Mouse (Mus musculus) MEL (cell line): ENCODE data around the gene Gm10944. TPM values are rescaled to one million over a fixed set of nuclear protein-coding genes. Genes with fewer than 3 reads are reported as not detected.

ENCODE experiments used
- DNase-seq: peaks from one replicate; pipeline ENCODE4 v3.0.0; 2011; ENCODE audit warnings: low read depth, low spot score
- H3K27ac ChIP-seq: 2 replicates; pipeline ENCODE4 v1.5.1; 2012; ENCODE audit warnings: low read depth, mild to moderate bottlenecking, control low read depth, low read length, moderate library complexity; ENCODE audit not compliant: control insufficient read depth
- H3K27me3 ChIP-seq, 2 experiments: fragments of 150-350 bp in 1 of 2; sonication (generic) in 1 of 2; 2 replicates each; pipeline ENCODE4 v1.6.1; 2012; ENCODE audit warnings: low read length in 2 of 2, mild to moderate bottlenecking in 2 of 2, improper control_type of control experiment in 1 of 2, moderate library complexity in 1 of 2; ENCODE audit not compliant: insufficient read depth in 2 of 2, control insufficient read depth in 1 of 2
- H3K36me3 ChIP-seq, 2 experiments: 2 replicates each; pipeline ENCODE4 v1.6.1; 2012 to 2014; ENCODE audit warnings: low read length in 2 of 2, improper control_type of control experiment in 1 of 2, inconsistent platforms in 1 of 2, mild to moderate bottlenecking in 1 of 2; ENCODE audit not compliant: insufficient read depth in 2 of 2, control insufficient read depth in 1 of 2
- H3K4me1 ChIP-seq, 2 experiments: fragments of 150-350 bp in 1 of 2; sonication (generic) in 1 of 2; 2 replicates each; pipeline ENCODE4 v1.6.1; 2012; ENCODE audit warnings: low read length in 2 of 2, improper control_type of control experiment in 1 of 2, mild to moderate bottlenecking in 1 of 2; ENCODE audit not compliant: insufficient read depth in 2 of 2, control insufficient read depth in 1 of 2
- H3K4me3 ChIP-seq, 2 experiments: fragments of 150-350 bp in 1 of 2; sonication (generic) in 1 of 2; 2 replicates each; pipeline ENCODE4 v1.5.1; 2012; ENCODE audit warnings: low read depth in 2 of 2, low read length in 2 of 2, mild to moderate bottlenecking in 2 of 2, moderate library complexity in 2 of 2, control low read depth in 1 of 2, improper control_type of control experiment in 1 of 2; ENCODE audit not compliant: control insufficient read depth in 1 of 2, insufficient read depth in 1 of 2
- H3K79me2 ChIP-seq: 2 replicates; pipeline ENCODE4 v1.6.1; 2012; ENCODE audit warnings: mild to moderate bottlenecking, low read length, moderate library complexity; ENCODE audit not compliant: control insufficient read depth, poor library complexity, insufficient read depth
- H3K9ac ChIP-seq: 2 replicates; pipeline ENCODE4 v1.6.1; 2012; ENCODE audit warnings: low read depth, mild to moderate bottlenecking, control low read depth, low read length, moderate library complexity; ENCODE audit not compliant: control insufficient read depth, poor library complexity, severe bottlenecking
- H3K9me3 ChIP-seq: fragments of 150-350 bp; sonication (generic); replicated peaks from 2 replicates; pipeline ENCODE4 v1.6.1; 2012; ENCODE audit warnings: mild to moderate bottlenecking, low read length, improper control_type of control experiment, moderate library complexity; ENCODE audit not compliant: insufficient read depth
- CHD1 ChIP-seq: IDR thresholded peaks from 2 replicates; pipeline ENCODE4 v1.6.1; 2012; ENCODE audit warnings: low read depth, mild to moderate bottlenecking, inconsistent platforms, low read length, improper control_type of control experiment
- CTCF ChIP-seq, 3 experiments: IDR thresholded peaks in 2 of 3; conservative IDR thresholded peaks in 1 of 3; 2 replicates each; pipeline ENCODE4 v1.5.1; 2011 to 2012; ENCODE audit warnings: low read length in 3 of 3, low read depth in 2 of 3, mild to moderate bottlenecking in 2 of 3, improper control_type of control experiment in 1 of 3, inconsistent platforms in 1 of 3, mixed read lengths in 1 of 3, moderate library complexity in 1 of 3; ENCODE audit not compliant: control insufficient read depth in 1 of 3, insufficient read depth in 1 of 3, poor library complexity in 1 of 3, severe bottlenecking in 1 of 3
- ELF1 ChIP-seq: IDR thresholded peaks from 2 replicates; pipeline ENCODE4 v1.6.1; 2014; ENCODE audit warnings: low read depth, mild to moderate bottlenecking, inconsistent platforms, low read length, improper control_type of control experiment, moderate library complexity
- EP300 ChIP-seq, 2 experiments: IDR thresholded peaks; 2 replicates each; pipeline ENCODE4 v1.6.1; 2011; ENCODE audit warnings: improper control_type of control experiment in 2 of 2, low read length in 2 of 2, low read depth in 1 of 2, mild to moderate bottlenecking in 1 of 2
- GABPA ChIP-seq: IDR thresholded peaks from 2 replicates; pipeline ENCODE4 v1.6.1; 2012; ENCODE audit warnings: low read depth, mild to moderate bottlenecking, inconsistent platforms, low read length, improper control_type of control experiment, moderate library complexity
- JUND ChIP-seq: IDR thresholded peaks from 2 replicates; pipeline ENCODE4 v1.6.1; 2011; ENCODE audit warnings: low read depth, mild to moderate bottlenecking, improper control_type of control experiment, low read length
- MXI1 ChIP-seq: IDR thresholded peaks from 2 replicates; pipeline ENCODE4 v1.6.1; 2011; ENCODE audit warnings: mild to moderate bottlenecking, low read depth, low read length, improper control_type of control experiment
- MYB ChIP-seq: IDR thresholded peaks from 2 replicates; pipeline ENCODE4 v1.6.1; 2011; ENCODE audit warnings: mild to moderate bottlenecking, low read depth, low read length, improper control_type of control experiment
- POLR2AphosphoS2 ChIP-seq: IDR thresholded peaks from 2 replicates; pipeline ENCODE4 v1.6.1; 2011; ENCODE audit warnings: low read length, improper control_type of control experiment
- RAD21 ChIP-seq: IDR thresholded peaks from 2 replicates; pipeline ENCODE4 v1.6.1; 2011; ENCODE audit warnings: mild to moderate bottlenecking, low read depth, low read length, improper control_type of control experiment
- TAL1 ChIP-seq: IDR thresholded peaks from 2 replicates; pipeline ENCODE4 v1.6.1; 2012; ENCODE audit warnings: mild to moderate bottlenecking, inconsistent platforms, low read length, moderate library complexity, mixed read lengths
- TBP ChIP-seq: IDR thresholded peaks from 2 replicates; pipeline ENCODE4 v1.8.0; 2011; ENCODE audit warnings: low read depth, low read length, improper control_type of control experiment
- TCF12 ChIP-seq: IDR thresholded peaks from 2 replicates; pipeline ENCODE4 v1.6.1; 2014; ENCODE audit warnings: low read depth, mild to moderate bottlenecking, inconsistent platforms, low read length, improper control_type of control experiment, moderate library complexity
- USF2 ChIP-seq, 2 experiments: IDR thresholded peaks; 2 replicates each; pipeline ENCODE4 v1.6.1; 2011 to 2012; ENCODE audit warnings: improper control_type of control experiment in 2 of 2, low read length in 2 of 2, borderline replicate concordance in 1 of 2, inconsistent platforms in 1 of 2, low read depth in 1 of 2, mild to moderate bottlenecking in 1 of 2; ENCODE audit not compliant: insufficient read depth in 1 of 2
- ZC3H11A ChIP-seq: IDR thresholded peaks from 2 replicates; pipeline ENCODE4 v1.6.1; 2012; ENCODE audit warnings: low read depth, mild to moderate bottlenecking, inconsistent platforms, low read length, improper control_type of control experiment
- ZKSCAN1 ChIP-seq: IDR thresholded peaks from 2 replicates; pipeline ENCODE4 v1.6.1; 2012; ENCODE audit warnings: low read depth, mild to moderate bottlenecking, inconsistent platforms, low read length, improper control_type of control experiment, moderate library complexity
- ZMIZ1 ChIP-seq: IDR thresholded peaks from 2 replicates; pipeline ENCODE4 v1.6.1; 2012; ENCODE audit warnings: low read depth, mild to moderate bottlenecking, inconsistent platforms, low read length, improper control_type of control experiment, moderate library complexity
- polyA plus RNA-seq, 2 experiments: library from polyadenylated mRNA; stranded (reverse) in 1 of 2; unstranded in 1 of 2; fragments of >175 nt in 1 of 2; fragments of >200 nt in 1 of 2; gene quantifications; 2 replicates each; pipeline versions ENCODE4 v1.2.1 to v1.2.4; 2012; ENCODE audit warnings: low replicate concordance in 2 of 2, low read depth in 1 of 2; ENCODE audit not compliant: insufficient read length in 2 of 2, insufficient read depth in 1 of 2, missing spikeins in 1 of 2
- total RNA-seq: library from RNA; depleted of rRNA; stranded (reverse); fragments of 300-350 nt; gene quantifications from 2 replicates; pipeline ENCODE4 v1.2.3, GENCODE M21; 2012; rRNA removed

Gene Gm10944
- not detected in 2 replicates for total RNA-seq
- polyA plus RNA-seq, result not detected

- Histone ChIP-seq H3K79me2 (no peaks in the 10 kb centered on the region), H3K27ac (no peak within 1 kb of the TSS), H3K9ac (no peak within 1 kb of the TSS), H3K9me3 (no peaks in the 10 kb centered on the region), H3K36me3 (no peaks in the 10 kb centered on the region), H3K4me1 (no peaks in the 10 kb centered on the region), H3K27me3 (no peaks in the 10 kb centered on the region), H3K4me3 (no peak within 1 kb of the TSS)
- no peak for DNase-seq
- TF ChIP-seq CHD1 (no peak), GABPA (no peak), TBP (no peak), JUND (no peak), ZMIZ1 (no peak), RAD21 (no peak), POLR2AphosphoS2 (no peak), TAL1 (no peak), ELF1 (no peak), TCF12 (no peak), USF2 (IDR thresholded peaks at IDR 0.05; ENCODE audit: borderline replicate concordance in 1 of 2, insufficient read depth in 1 of 2, low read depth in 1 of 2, low read length in 2 of 2) (no peak), MYB (no peak), ZKSCAN1 (no peak)
These were observed at the start of gene Gm10944 for GRCm38 (mm10) chr10:10681048-10681447. TSS of gene Gm10944 (plus strand) at chr10:10681348.

- TF ChIP-seq ZC3H11A, result no peak
- TF ChIP-seq EP300 (IDR thresholded peaks at IDR 0.05; ENCODE audit: low read depth in 1 of 2, low read length in 2 of 2), result no peak
- TF ChIP-seq JUND, result no peak
- TF ChIP-seq CTCF (IDR thresholded peaks at IDR 0.05 in 2 of 3, conservative IDR thresholded peaks at IDR 0.05 in 1 of 3; ENCODE audit: control insufficient read depth in 1 of 3, insufficient read depth in 1 of 3, low read depth in 2 of 3, low read length in 3 of 3, poor library complexity in 1 of 3, severe bottlenecking in 1 of 3), result no peak
- no peak for TF ChIP-seq USF2 (IDR thresholded peaks at IDR 0.05; ENCODE audit: borderline replicate concordance in 1 of 2, insufficient read depth in 1 of 2, low read depth in 1 of 2, low read length in 2 of 2)
- TF ChIP-seq MXI1, result no peak
- no peak for DNase-seq
- Histone ChIP-seq H3K27ac (no peak overlapping the region), H3K27me3 (no peaks in the 10 kb centered on the region), H3K4me1 (no peaks in the 10 kb centered on the region), H3K9me3 (no peaks in the 10 kb centered on the region), H3K4me3 (no peak overlapping the region), H3K79me2 (no peaks in the 10 kb centered on the region), H3K36me3 (no peaks in the 10 kb centered on the region), H3K9ac (no peak overlapping the region)
These were observed 25.2 kb upstream of the Gm10944 start for GRCm38 (mm10) chr10:10655991-10656390.
